Mouse (Mus musculus) CH12.LX (cell line): Measurements from ENCODE around the gene Nup210l. TPM values are rescaled to one million over a fixed set of nuclear protein-coding genes. Genes with fewer than 3 reads are reported as not detected.

ENCODE experiments used
- DNase-seq: peaks from one replicate; pipeline ENCODE4 v3.0.0-alpha.2; 2013; ENCODE audit errors: extremely low read depth
- H3K27ac ChIP-seq: 2 replicates; pipeline ENCODE4 v1.5.1; 2012; ENCODE audit warnings: low read depth, mild to moderate bottlenecking, control low read depth, moderate library complexity; ENCODE audit not compliant: insufficient read depth
- H3K27me3 ChIP-seq: replicated peaks from 2 replicates; pipeline ENCODE3; 2012; ENCODE audit warnings: inconsistent platforms
- H3K36me3 ChIP-seq, 2 experiments: replicated peaks in 1 of 2; 2 replicates each; pipeline versions ENCODE3 to v1.6.1; 2012; ENCODE audit warnings: inconsistent platforms in 1 of 2, low read length in 1 of 2, mild to moderate bottlenecking in 1 of 2, mixed read lengths in 1 of 2, moderate library complexity in 1 of 2; ENCODE audit not compliant: control insufficient read depth in 1 of 2, insufficient read depth in 1 of 2
- H3K4me1 ChIP-seq, 2 experiments: 2 replicates each; pipeline ENCODE4 v1.6.1; 2012; ENCODE audit warnings: inconsistent platforms in 1 of 2, moderate library complexity in 1 of 2; ENCODE audit not compliant: insufficient read depth in 2 of 2, control insufficient read depth in 1 of 2
- H3K4me2 ChIP-seq: 2 replicates; pipeline ENCODE4 v1.6.1; 2012; ENCODE audit warnings: low read depth, mild to moderate bottlenecking, control low read depth; ENCODE audit not compliant: poor library complexity, insufficient read depth, severe bottlenecking
- H3K4me3 ChIP-seq, 3 experiments: fragments of 150-350 bp in 1 of 3; sonication (generic) in 1 of 3; replicated peaks in 1 of 3; 2 replicates each; pipeline versions ENCODE3 to v1.5.1; 2011 to 2012; ENCODE audit warnings: low read depth in 2 of 3, low read length in 2 of 3, mild to moderate bottlenecking in 2 of 3, moderate library complexity in 2 of 3, control low read depth in 1 of 3, improper control_type of control experiment in 1 of 3, inconsistent platforms in 1 of 3, mixed read lengths in 1 of 3; ENCODE audit not compliant: poor library complexity in 1 of 3
- H3K79me2 ChIP-seq: replicated peaks from 2 replicates; pipeline ENCODE4 v1.6.1; 2012; ENCODE audit warnings: mild to moderate bottlenecking, moderate library complexity; ENCODE audit not compliant: control insufficient read depth, poor library complexity, insufficient read depth, severe bottlenecking; ENCODE audit errors: extremely low read depth
- H3K9ac ChIP-seq: 2 replicates; pipeline ENCODE4 v1.6.1; 2012; ENCODE audit warnings: low read depth, mild to moderate bottlenecking, control low read depth, moderate library complexity; ENCODE audit not compliant: insufficient read depth
- H3K9me3 ChIP-seq: replicated peaks from 2 replicates; pipeline ENCODE3; 2012; ENCODE audit warnings: low read length, inconsistent platforms, mixed read lengths
- BHLHE40 ChIP-seq: IDR thresholded peaks from 2 replicates; pipeline ENCODE4 v1.6.1; 2011; ENCODE audit warnings: mild to moderate bottlenecking, low read depth, low read length, improper control_type of control experiment
- CHD1 ChIP-seq: IDR thresholded peaks from 2 replicates; pipeline ENCODE4 v1.6.1; 2012; ENCODE audit warnings: low read depth, low read length, improper control_type of control experiment, inconsistent platforms
- CTCF ChIP-seq, 2 experiments: IDR thresholded peaks in 1 of 2; conservative IDR thresholded peaks in 1 of 2; 2 replicates each; pipeline ENCODE4 v1.5.1; 2011 to 2012; ENCODE audit warnings: low read depth in 2 of 2, low read length in 2 of 2, improper control_type of control experiment in 1 of 2, inconsistent platforms in 1 of 2, mild to moderate bottlenecking in 1 of 2, moderate library complexity in 1 of 2
- E2F4 ChIP-seq: IDR thresholded peaks from 2 replicates; pipeline ENCODE4 v1.6.1; 2011; ENCODE audit warnings: low read depth, low read length, improper control_type of control experiment; ENCODE audit not compliant: insufficient replicate concordance
- ELF1 ChIP-seq: IDR thresholded peaks from 2 replicates; pipeline ENCODE4 v1.6.1; 2014; ENCODE audit warnings: low read depth, mild to moderate bottlenecking, inconsistent platforms, low read length, improper control_type of control experiment
- EP300 ChIP-seq: IDR thresholded peaks from 2 replicates; pipeline ENCODE4 v1.6.1; 2011; ENCODE audit warnings: low read length, improper control_type of control experiment
- ETS1 ChIP-seq: conservative IDR thresholded peaks from 2 replicates; pipeline ENCODE4 v1.6.1; 2012; ENCODE audit warnings: low read depth, mild to moderate bottlenecking, inconsistent platforms, low read length, improper control_type of control experiment, moderate library complexity
- GABPA ChIP-seq: IDR thresholded peaks from 2 replicates; pipeline ENCODE4 v1.6.1; 2012; ENCODE audit warnings: low read depth, low read length, improper control_type of control experiment, inconsistent platforms; ENCODE audit not compliant: insufficient replicate concordance
- HCFC1 ChIP-seq: IDR thresholded peaks from 2 replicates; pipeline ENCODE4 v1.6.1; 2012; ENCODE audit warnings: low read depth, mild to moderate bottlenecking, inconsistent platforms, low read length, improper control_type of control experiment
- IRF4 ChIP-seq: IDR thresholded peaks from 2 replicates; pipeline ENCODE4 v1.6.1; 2014; ENCODE audit warnings: low read depth, mild to moderate bottlenecking, inconsistent platforms, low read length, improper control_type of control experiment
- JUND ChIP-seq: conservative IDR thresholded peaks from 2 replicates; pipeline ENCODE4 v1.6.1; 2011; ENCODE audit warnings: low read depth, low read length, improper control_type of control experiment
- MAFK ChIP-seq: IDR thresholded peaks from 2 replicates; pipeline ENCODE4 v1.6.1; 2011; ENCODE audit warnings: low read length, improper control_type of control experiment; ENCODE audit not compliant: insufficient replicate concordance
- MAX ChIP-seq: IDR thresholded peaks from 2 replicates; pipeline ENCODE4 v1.6.1; 2011; ENCODE audit warnings: low read length, improper control_type of control experiment
- MAZ ChIP-seq: IDR thresholded peaks from 2 replicates; pipeline ENCODE4 v1.6.1; 2012; ENCODE audit warnings: low read depth, mild to moderate bottlenecking, inconsistent platforms, low read length, improper control_type of control experiment, moderate library complexity
- MEF2A ChIP-seq: IDR thresholded peaks from 2 replicates; pipeline ENCODE4 v1.6.1; 2014; ENCODE audit warnings: low read depth, mild to moderate bottlenecking, inconsistent platforms, low read length, improper control_type of control experiment, borderline replicate concordance
- MXI1 ChIP-seq: IDR thresholded peaks from 2 replicates; pipeline ENCODE4 v1.6.1; 2011; ENCODE audit warnings: mild to moderate bottlenecking, low read depth, low read length, improper control_type of control experiment
- MYC ChIP-seq: IDR thresholded peaks from 2 replicates; pipeline ENCODE4 v1.6.1; 2011; ENCODE audit warnings: low read depth, mild to moderate bottlenecking, improper control_type of control experiment, low read length
- NELFE ChIP-seq: IDR thresholded peaks from 2 replicates; pipeline ENCODE4 v1.6.1; 2011; ENCODE audit warnings: low read depth, low read length, improper control_type of control experiment
- POLR2A ChIP-seq: IDR thresholded peaks from 2 replicates; pipeline ENCODE4 v1.6.1; 2011; ENCODE audit warnings: low read depth, mild to moderate bottlenecking, improper control_type of control experiment, low read length
- RAD21 ChIP-seq: IDR thresholded peaks from 2 replicates; pipeline ENCODE4 v1.6.1; 2011; ENCODE audit warnings: low read depth, mild to moderate bottlenecking, low read length, improper control_type of control experiment, moderate library complexity
- RCOR1 ChIP-seq: conservative IDR thresholded peaks from 2 replicates; pipeline ENCODE4 v1.6.1; 2012; ENCODE audit warnings: low read depth, mild to moderate bottlenecking, inconsistent platforms, low read length, improper control_type of control experiment
- SIN3A ChIP-seq: IDR thresholded peaks from 2 replicates; pipeline ENCODE4 v1.6.1; 2012; ENCODE audit warnings: low read length, improper control_type of control experiment, inconsistent platforms
- SMC3 ChIP-seq: IDR thresholded peaks from 2 replicates; pipeline ENCODE4 v1.6.1; 2011; ENCODE audit warnings: low read depth, low read length, improper control_type of control experiment
- TBP ChIP-seq: conservative IDR thresholded peaks from 2 replicates; pipeline ENCODE4 v1.6.1; 2011; ENCODE audit warnings: low read depth, low read length, improper control_type of control experiment
- UBTF ChIP-seq: IDR thresholded peaks from 2 replicates; pipeline ENCODE4 v1.6.1; 2012; ENCODE audit warnings: low read depth, mild to moderate bottlenecking, inconsistent platforms, low read length, improper control_type of control experiment, moderate library complexity
- USF1 ChIP-seq: IDR thresholded peaks from 2 replicates; pipeline ENCODE4 v1.6.1; 2014; ENCODE audit warnings: low read depth, mild to moderate bottlenecking, inconsistent platforms, low read length, improper control_type of control experiment
- USF2 ChIP-seq: conservative IDR thresholded peaks from 2 replicates; pipeline ENCODE4 v1.6.1; 2011; ENCODE audit warnings: low read depth, low read length, improper control_type of control experiment
- ZC3H11A ChIP-seq: IDR thresholded peaks from 2 replicates; pipeline ENCODE4 v1.6.1; 2012; ENCODE audit warnings: low read depth, mild to moderate bottlenecking, inconsistent platforms, low read length, improper control_type of control experiment
- ZKSCAN1 ChIP-seq: IDR thresholded peaks from 2 replicates; pipeline ENCODE4 v1.6.1; 2012; ENCODE audit warnings: low read depth, inconsistent platforms, low read length, improper control_type of control experiment, borderline replicate concordance
- ZMIZ1 ChIP-seq: IDR thresholded peaks from 2 replicates; pipeline ENCODE4 v1.6.1; 2012; ENCODE audit warnings: low read depth, mild to moderate bottlenecking, inconsistent platforms, low read length, improper control_type of control experiment
- ZNF384 ChIP-seq: IDR thresholded peaks from 2 replicates; pipeline ENCODE4 v1.6.1; 2012; ENCODE audit warnings: low read depth, low read length, improper control_type of control experiment, inconsistent platforms
- dilution Hi-C: fragments of 300-500 bp; cut with MboI; formaldehyde crosslinking; loops from 2 replicates; pipeline ENCODE4 v1.14.3; 2020; ENCODE audit warnings: low sequenced_read_pairs; ENCODE audit not compliant: extremely low pct_unique_long_range_greater_than_20kb, extremely low pct_ligation_motif_present
- in situ Hi-C: fragments of 300-500 bp; cut with MboI; formaldehyde crosslinking; loops from 3 replicates; pipeline ENCODE4 v1.14.3; 2019; ENCODE audit warnings: low sequenced_read_pairs, low pct_ligation_motif_present, low pct_unique_long_range_greater_than_20kb, mixed read lengths
- polyA plus RNA-seq: library from polyadenylated mRNA; unstranded; fragments of >175 nt; gene quantifications from 2 replicates; pipeline ENCODE4 v1.2.1, GENCODE M21; 2012; ENCODE audit warnings: low read depth; ENCODE audit not compliant: insufficient read length
- total RNA-seq, 2 experiments: library from RNA; depleted of rRNA; stranded (reverse); fragments of 300-350 nt in 1 of 2; fragments of >200 nt in 1 of 2; gene quantifications; 2 replicates each; pipeline ENCODE4 v1.2.3; 2012 to 2014

Nup210l gene
- total and polyA plus RNA-seq, 3 experiments, result 0.42 to 0.47 (median 0.43) TPM

DNA sequence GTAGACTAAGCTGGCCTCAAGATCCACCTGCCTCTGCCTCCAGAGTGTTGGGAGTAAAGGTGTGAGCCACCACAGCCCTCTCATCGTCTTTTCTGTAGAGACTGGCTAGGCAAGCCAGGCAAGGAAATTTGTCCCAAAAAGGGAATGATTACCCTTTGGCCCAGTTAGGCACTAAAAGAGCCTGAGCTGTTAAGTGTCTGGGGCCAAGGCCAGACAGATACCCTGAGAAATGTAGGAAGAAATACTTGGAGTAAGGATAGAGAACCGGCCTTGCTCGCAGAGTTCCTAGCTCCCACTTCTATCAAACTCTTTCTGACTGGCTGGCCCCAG, 143.7 kb downstream of the Nup210l start:
- Histone ChIP-seq H3K4me3 (peak overlapping the region; percentile 41 to 47 (median 46)), H3K4me2 (peak overlapping the region; percentile 96), H3K36me3 (peaks cover 15 to 21% of the 10 kb centered on the region in 2 experiments), H3K4me1 (peaks cover 3 to 43% of the 10 kb centered on the region in 2 experiments; a peak in 3 of 4 replicates), H3K27me3 (no peaks in the 10 kb centered on the region), H3K27ac (peak overlapping the region; percentile 60), H3K9me3 (no peaks in the 10 kb centered on the region), H3K9ac (peak overlapping the region; percentile 76), H3K79me2 (peaks cover 16% of the 10 kb centered on the region)
- no peak for TF ChIP-seq ZMIZ1
- TF ChIP-seq IRF4, result 0 out of 2 replicates have a peak, but pooled peaks have one; percentile 38
- DNase-seq, result no peak
- dilution Hi-C loops, result no loop called here
- in situ Hi-C loops, result no loop called here

DNA sequence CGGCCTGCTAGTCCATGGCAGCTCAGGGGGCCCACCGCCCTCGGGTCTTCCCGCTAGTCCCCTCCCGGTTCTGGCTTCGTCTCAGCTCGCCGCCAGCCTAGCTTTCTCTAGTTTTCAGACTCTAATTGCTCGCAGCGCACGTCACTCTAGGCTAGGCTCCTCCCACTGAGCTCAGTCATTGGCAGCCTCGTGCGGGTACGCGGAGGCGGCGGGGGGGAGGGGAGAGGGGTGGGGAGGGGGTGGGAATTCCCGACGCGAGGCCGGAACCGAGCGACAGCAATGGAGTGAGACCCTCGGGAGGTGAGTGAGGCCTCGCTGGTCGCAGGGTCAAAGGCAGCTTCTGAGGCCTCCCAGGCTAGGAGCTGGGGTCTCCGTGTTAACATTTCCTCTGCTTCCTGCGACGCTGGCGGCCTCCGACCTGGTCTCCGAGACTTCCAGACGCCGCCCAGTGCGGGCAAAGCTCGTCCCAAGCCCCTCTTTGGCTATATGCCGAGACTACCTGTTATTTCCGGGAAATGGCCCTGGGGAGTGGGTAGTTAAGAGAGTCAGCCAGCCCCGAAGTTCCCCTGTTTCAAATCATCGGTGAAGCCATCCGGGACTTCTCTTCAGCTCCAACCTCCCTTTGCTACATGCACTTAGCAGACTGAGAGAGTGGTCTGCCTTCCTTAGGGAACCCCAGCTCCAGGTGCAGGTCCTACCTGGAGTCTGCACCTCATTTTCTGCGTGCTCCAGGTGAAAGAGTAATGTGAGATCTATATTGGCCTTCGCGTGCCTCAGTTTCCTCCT, 144.2 kb downstream of the Nup210l start, which contains the start of gene Slc39a1:
Gene Slc39a1 (plus strand): TSS at position 213 of the 786 bp plus-strand sequence.
- Histone ChIP-seq H3K4me3 (peak within 1 kb of the TSS; percentile 82 to 88 (median 82)), H3K9me3 (no peaks in the 10 kb centered on the region), H3K79me2 (peaks cover 16% of the 10 kb centered on the region), H3K4me2 (peak within 1 kb of the TSS; percentile 96), H3K36me3 (peaks cover 15 to 21% of the 10 kb centered on the region in 2 experiments), H3K27me3 (no peaks in the 10 kb centered on the region), H3K4me1 (peaks cover 3 to 43% of the 10 kb centered on the region in 2 experiments; a peak in 3 of 4 replicates), H3K27ac (peak within 1 kb of the TSS; percentile 66), H3K9ac (peak within 1 kb of the TSS; percentile 88)
- in situ Hi-C loops (no loop called here), dilution Hi-C loops (no loop called here)
- DNase-seq, result peak; percentile 94
- TF ChIP-seq ZC3H11A (no peak), RAD21 (no peak), ETS1 (no peak), SMC3 (no peak), USF1 (no peak), RCOR1 (no peak), GABPA (no peak), ZNF384 (no peak), CTCF (conservative IDR thresholded peaks at IDR 0.05 in 1 of 2, IDR thresholded peaks at IDR 0.05 in 1 of 2; ENCODE audit: low read depth in 2 of 2, low read length in 2 of 2) (no peak), MEF2A (no peak), POLR2A (peak; percentile 86), ZMIZ1 (no peak), MXI1 (no peak), ZKSCAN1 (no peak), HCFC1 (no peak), USF2 (no peak), CHD1 (no peak), IRF4 (no peak), MAFK (no peak), E2F4 (no peak), TBP (0 out of 2 replicates have a peak, but pooled peaks have one; percentile 11), MAZ (peak; percentile 1; the same call in 1 of the 2 replicates), EP300 (no peak), SIN3A (peak; percentile 23; the same call in 1 of the 2 replicates), BHLHE40 (no peak), MYC (no peak), NELFE (no peak), ELF1 (peak; percentile 37), MAX (no peak), JUND (no peak), UBTF (peak; percentile 51; the same call in 1 of the 2 replicates)
